Mouse (Mus musculus) left cerebral cortex, postnatal 4 days (tissue): Measurements from ENCODE around the gene Mgat1. TPM values are rescaled to one million over a fixed set of nuclear protein-coding genes. Genes with fewer than 3 reads are reported as not detected.

Experiments
- total RNA-seq, 2 experiments: library from RNA; stranded (reverse); gene quantifications; 2 replicates each; pipeline ENCODE4 v1.2.3; 2021

Gene Mgat1
- total RNA-seq, 2 experiments from 2014 or later = 54.4 to 58.7 TPM

Other genes starting within 250 kb of the Mgat1 start
- 1 to 10 TPM in 1 of 2 experiments, under 1 TPM in 1; 0.56 to 1.0 TPM for gene 9930111J21Rik2, start 192.9 kb upstream of the Mgat1 start, total RNA-seq
- gene Tgtp2, start 180.0 kb upstream of the Mgat1 start, total RNA-seq = not detected
- gene Ifi47, start 167.6 kb upstream of the Mgat1 start, total RNA-seq = under 1 TPM; 0.48 to 0.90 TPM
- gene Olfr1396, start 129.3 kb upstream of the Mgat1 start, total RNA-seq = not detected
- not detected for gene Olfr1395, start 101.9 kb upstream of the Mgat1 start, total RNA-seq
- gene Olfr1394, start 89.8 kb upstream of the Mgat1 start, total RNA-seq = not detected
- gene Btnl9, start 57.0 kb upstream of the Mgat1 start, total RNA-seq = under 1 TPM; 0.40 to 0.70 TPM
- gene Zfp62, start 40.9 kb upstream of the Mgat1 start, total RNA-seq = 10 to 100 TPM; 47.3 to 50.4 TPM
- gene Olfr1393, start 34.1 kb downstream of the Mgat1 start, total RNA-seq = under 1 TPM in 1 of 2 experiments, not detected in 1; 0.48 TPM
- under 1 TPM in 1 of 2 experiments, not detected in 1; 0.34 TPM for gene Olfr1392, start 41.1 kb downstream of the Mgat1 start, total RNA-seq
- gene Olfr10, start 60.5 kb downstream of the Mgat1 start, total RNA-seq = not detected
- gene Olfr1391, start 78.6 kb downstream of the Mgat1 start, total RNA-seq = not detected
- gene Olfr1390, start 91.0 kb downstream of the Mgat1 start, total RNA-seq = not detected
- not detected for gene Olfr1389, start 178.9 kb downstream of the Mgat1 start, total RNA-seq
- under 1 TPM; 0.58 to 0.74 TPM for gene Olfr1388, start 192.4 kb downstream of the Mgat1 start, total RNA-seq
- not detected for gene Olfr1387, start 211.2 kb downstream of the Mgat1 start, total RNA-seq
- gene Olfr1386, start 220.9 kb downstream of the Mgat1 start, total RNA-seq = not detected
- gene Olfr1385, start 244.9 kb downstream of the Mgat1 start, total RNA-seq = not detected